Mouse (Mus musculus) liver, adult 2 months (tissue): ENCODE data around the gene Zfp219. TPM values are rescaled to one million over a fixed set of nuclear protein-coding genes. Genes with fewer than 3 reads are reported as not detected.
"Not testable (repeated sequence)": the region's sequence is repeated elsewhere in the genome, so short reads cannot be mapped to it uniquely, and the experiment has no call there.

Experiments used
- DNase-seq: peaks from one replicate; pipeline ENCODE4 v3.0.0-alpha.2; 2011; ENCODE audit warnings: low read depth, low spot score; ENCODE audit errors: extremely low read depth
- H3K27ac ChIP-seq: fragments of 200-500 bp; replicated peaks from 2 replicates; pipeline ENCODE4 v1.5.1; 2012; ENCODE audit warnings: low read depth, mild to moderate bottlenecking, control low read depth, inconsistent platforms, low read length; ENCODE audit not compliant: insufficient read depth
- H3K27me3 ChIP-seq: fragments of 200-500 bp; 2 replicates; pipeline ENCODE4 v1.6.1; 2012; ENCODE audit warnings: mild to moderate bottlenecking, moderate library complexity, low read length, inconsistent platforms; ENCODE audit not compliant: control insufficient read depth, insufficient read depth
- H3K36me3 ChIP-seq: fragments of 200-500 bp; 2 replicates; pipeline ENCODE4 v1.6.1; 2012; ENCODE audit warnings: low read length, inconsistent platforms; ENCODE audit not compliant: control insufficient read depth, insufficient read depth
- H3K4me1 ChIP-seq: fragments of 200-500 bp; 2 replicates; pipeline ENCODE4 v1.6.1; 2011; ENCODE audit warnings: low read length; ENCODE audit not compliant: control insufficient read depth, insufficient read depth
- H3K4me3 ChIP-seq: fragments of 200-500 bp; 2 replicates; pipeline ENCODE4 v1.5.1; 2011; ENCODE audit warnings: low read depth, mild to moderate bottlenecking, control low read depth, low read length, moderate library complexity; ENCODE audit not compliant: insufficient read depth
- H3K79me2 ChIP-seq: fragments of 200-500 bp; 2 replicates; pipeline ENCODE4 v1.6.1; 2012; ENCODE audit warnings: inconsistent platforms, mild to moderate bottlenecking, low read length, moderate library complexity; ENCODE audit not compliant: control insufficient read depth, insufficient read depth
- H3K9ac ChIP-seq: fragments of 200-500 bp; 2 replicates; pipeline ENCODE4 v1.6.1; 2012; ENCODE audit warnings: low read depth, mild to moderate bottlenecking, control low read depth, inconsistent platforms, low read length
- CTCF ChIP-seq: fragments of 200-500 bp; IDR thresholded peaks from 2 replicates; pipeline ENCODE4 v1.5.1; 2011; ENCODE audit warnings: low read depth, low read length, control low read depth
- POLR2A ChIP-seq: fragments of 200-500 bp; IDR thresholded peaks from 2 replicates; pipeline ENCODE4 v1.6.1; 2011; ENCODE audit warnings: low read length, control low read depth; ENCODE audit not compliant: insufficient read depth; ENCODE audit errors: extremely low read depth
- WGBS: fragments of 180-500 bp; shearing (Covaris S2); methylation state at CpG from one replicate; pipeline ENCODE4 v1.1.7; 2018; 5-methylcytosine and 5-hydroxymethylcytosine counted together
- polyA plus RNA-seq: library from polyadenylated mRNA; depleted of rRNA; stranded (reverse); fragments of >200 nt; gene quantifications from 2 replicates; pipeline ENCODE4 v1.2.3, GENCODE M21; 2012; rRNA removed
- total RNA-seq: library from RNA; depleted of rRNA; stranded (reverse); fragments of >200 nt; gene quantifications from 2 replicates; pipeline ENCODE4 v1.2.3, GENCODE M21; 2014; rRNA removed

Gene Zfp219
- total RNA-seq (8.9 and 12.6 TPM in 2 replicates), polyA plus RNA-seq (27.8 and 31.4 TPM in 2 replicates)

- H3K4me1 ChIP-seq = peaks cover 31% of the 10 kb centered on the region
- peak; percentile 86 for TF ChIP-seq POLR2A
- peak; percentile 88 for TF ChIP-seq CTCF
- peak within 1 kb of the TSS; percentile 97 for H3K9ac ChIP-seq
- 8% methylated on average over 15 of the region's 15 CpGs for WGBS
- no peaks in the 10 kb centered on the region for H3K27me3 ChIP-seq
- no peaks in the 10 kb centered on the region for H3K36me3 ChIP-seq
- H3K79me2 ChIP-seq = peaks cover 15% of the 10 kb centered on the region; the same call in 1 of the 2 replicates
- H3K27ac ChIP-seq = peak within 1 kb of the TSS; percentile 96
- DNase-seq = peak; percentile 92
- peak within 1 kb of the TSS; percentile 79 for H3K4me3 ChIP-seq
These were observed at the start of gene Zfp219 for GRCm38 (mm10) chr14:52020486-52021137. TSS of gene Zfp219 (minus strand) at chr14:52020733.

GRCm38 (mm10) chr14:52066135-52066534 is 45.6 kb upstream of the Zfp219 start:
- WGBS = 69% methylated on average over 4 of the region's 4 CpGs
- Histone ChIP-seq H3K9ac (no peak overlapping the region), H3K36me3 (no peaks in the 10 kb centered on the region), H3K27ac (no peak overlapping the region), H3K79me2 (no peaks in the 10 kb centered on the region), H3K27me3 (no peaks in the 10 kb centered on the region), H3K4me3 (no peak overlapping the region), H3K4me1 (no peaks in the 10 kb centered on the region)
- TF ChIP-seq POLR2A (no peak), CTCF (no peak)
- no peak for DNase-seq

- 83% methylated on average over 8 of the region's 8 CpGs for WGBS
- TF ChIP-seq CTCF = no peak
- no peak for TF ChIP-seq POLR2A
These were observed 41.3 kb upstream of the Zfp219 start for GRCm38 (mm10) chr14:52061798-52062197.

GRCm38 (mm10) chr14:52060800-52061199 is 40.3 kb upstream of the Zfp219 start:
- Histone ChIP-seq H3K27ac (no peak overlapping the region), H3K4me3 (no peak overlapping the region), H3K27me3 (no peaks in the 10 kb centered on the region), H3K36me3 (no peaks in the 10 kb centered on the region), H3K9ac (no peak overlapping the region), H3K4me1 (no peaks in the 10 kb centered on the region; the same call in 1 of the 2 replicates), H3K79me2 (no peaks in the 10 kb centered on the region)
- TF ChIP-seq POLR2A = no peak
- no peak for TF ChIP-seq CTCF
- DNase-seq = no peak
- WGBS = 100% methylated on average over 1 of the region's 1 CpGs

More at GRCm38 (mm10) chr14:52061798-52062197, 41.3 kb upstream of the Zfp219 start:
- H3K79me2 ChIP-seq = no peaks in the 10 kb centered on the region
- no peak overlapping the region for H3K4me3 ChIP-seq
- H3K27ac ChIP-seq = no peak overlapping the region
- DNase-seq = no peak
- H3K4me1 ChIP-seq = no peaks in the 10 kb centered on the region; the same call in 1 of the 2 replicates
- H3K27me3 ChIP-seq = no peaks in the 10 kb centered on the region
- no peaks in the 10 kb centered on the region for H3K36me3 ChIP-seq
- H3K9ac ChIP-seq = no peak overlapping the region

- no peak for DNase-seq
- Histone ChIP-seq H3K36me3 (no peaks in the 10 kb centered on the region), H3K4me3 (no peak overlapping the region), H3K4me1 (no peaks in the 10 kb centered on the region; the same call in 1 of the 2 replicates), H3K9ac (no peak overlapping the region), H3K79me2 (no peaks in the 10 kb centered on the region), H3K27me3 (no peaks in the 10 kb centered on the region), H3K27ac (no peak overlapping the region)
- 67% methylated on average over 4 of the region's 4 CpGs for WGBS
- TF ChIP-seq POLR2A (no peak), CTCF (no peak)
These were observed 39.4 kb upstream of the Zfp219 start for GRCm38 (mm10) chr14:52059982-52060381.

- H3K4me1 ChIP-seq, DNase-seq, H3K27me3 ChIP-seq, H3K27ac ChIP-seq, H3K4me3 ChIP-seq, H3K79me2 ChIP-seq, H3K9ac ChIP-seq, H3K36me3 ChIP-seq: not testable (repeated sequence)
- 94% methylated on average over 3 of the region's 3 CpGs for WGBS
These were observed 32.2 kb upstream of the Zfp219 start for GRCm38 (mm10) chr14:52052720-52053119.
